Mouse (Mus musculus) megakaryocyte-erythroid progenitor cell, adult 5-6 weeks (primary cell): ENCODE measurements at regions not wholly inside any gene's neighbourhood (a gene's known extent, or its start where the extent isn't known, plus 50 kb on each side); places are given as distances from the start of the nearest gene placed in this dataset.

ENCODE experiments used
- ATAC-seq: replicated peaks from 2 replicates; pipeline ENCODE4 v1.8.0; 2016; ENCODE audit warnings: mild to moderate bottlenecking, inconsistent platforms; ENCODE audit not compliant: severe bottlenecking, poor library complexity, low FRiP score, low TSS enrichment

DNA sequence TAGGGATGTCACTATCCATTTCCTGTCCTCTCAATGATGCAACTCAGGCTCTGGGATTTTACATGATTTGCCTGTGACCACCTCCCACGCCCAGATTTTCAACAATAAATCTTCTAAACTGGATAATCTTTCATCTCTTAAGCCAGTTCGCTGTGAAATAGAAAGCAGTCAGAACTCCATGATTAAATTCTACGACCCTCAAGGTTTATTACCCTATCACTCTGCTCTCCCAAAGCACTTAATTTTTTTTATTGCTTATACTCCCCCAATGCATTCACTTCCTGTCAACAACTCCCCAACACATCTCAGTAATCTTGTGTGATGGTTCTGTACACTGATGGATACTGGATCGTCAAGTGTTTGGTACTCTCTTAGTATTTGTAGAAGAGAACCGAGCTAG lies 439.5 kb upstream of the Arpp21 start:
- ATAC-seq, result no peak
